Mouse (Mus musculus): ENCODE results near the gene Flg2. TPM values are rescaled to one million over a fixed set of nuclear protein-coding genes. Genes with fewer than 3 reads are reported as not detected.

Flg2 gene
- not detected in 2 replicates for polyA plus RNA-seq (2015; fragmentation: Nextera tagmentation; extraction: Ambion mirVana)

DNA sequence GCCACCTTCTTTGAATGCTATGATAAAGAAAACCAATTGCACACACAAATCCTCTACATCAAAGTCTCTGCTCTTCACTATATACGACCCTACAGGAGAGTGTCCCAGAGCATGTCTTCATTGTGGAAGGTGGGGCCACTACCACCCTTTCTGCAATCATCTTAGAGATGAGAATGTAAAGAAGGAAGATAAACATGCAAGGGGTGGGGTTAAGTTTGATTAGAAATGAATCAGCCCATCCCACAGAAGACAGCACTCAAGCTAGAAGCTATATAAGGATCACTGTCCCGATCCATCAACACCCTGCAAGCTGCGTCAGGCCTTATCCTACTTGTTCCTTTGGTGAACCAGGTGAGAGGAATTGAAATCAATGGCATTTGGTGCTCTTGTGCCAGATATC is at the start of gene Flg2:
Gene Flg2, plus strand, starts transcription at position 301 of the 400 bp plus-strand sequence.
- ATAC-seq = no peak
- Histone ChIP-seq H3K4me1 (replicated peaks) (no peaks in the 10 kb centered on the region), H3K9me3 (peaks cover 6% of the 10 kb centered on the region), H3K4me3 (replicated peaks) (no peak within 1 kb of the TSS), H3K27me3 (no peaks in the 10 kb centered on the region), H3K9ac (replicated peaks) (no peak within 1 kb of the TSS), H3K4me2 (replicated peaks) (no peak within 1 kb of the TSS), H3K36me3 (no peaks in the 10 kb centered on the region), H3K27ac (no peak within 1 kb of the TSS)
- 79% methylated on average over 3 of the region's 3 CpGs for WGBS

DNA sequence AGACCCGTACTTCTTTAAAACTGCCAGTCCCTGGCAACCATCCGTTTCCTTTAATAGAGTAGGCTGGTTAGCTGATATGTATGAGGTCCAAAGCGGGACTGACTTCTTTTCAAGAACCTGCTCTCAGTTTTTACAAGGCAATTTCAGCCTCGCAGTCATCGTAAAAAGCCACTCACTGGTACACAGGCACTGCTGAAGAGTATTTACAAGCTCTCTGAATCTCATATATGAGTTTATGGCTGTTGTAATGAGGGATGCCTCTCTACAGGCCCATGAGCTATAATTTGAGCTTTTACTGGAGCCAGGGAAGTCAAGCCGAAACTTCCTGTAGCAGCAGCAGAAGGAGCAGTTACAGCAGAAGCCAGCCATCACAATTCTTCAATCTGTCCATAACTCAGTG is 34.6 kb upstream of the Flg2 start:
- H3K4me2 ChIP-seq (replicated peaks) = no peak overlapping the region
- no peak overlapping the region for H3K9ac ChIP-seq (replicated peaks)
- ATAC-seq = no peak
- 88% methylated on average over 6 of the region's 6 CpGs for WGBS
- no peak overlapping the region for H3K4me3 ChIP-seq (replicated peaks)
- H3K4me1 ChIP-seq (replicated peaks) = no peaks in the 10 kb centered on the region
- H3K27me3 ChIP-seq = no peaks in the 10 kb centered on the region
- no peaks in the 10 kb centered on the region for H3K36me3 ChIP-seq
- H3K9me3 ChIP-seq = no peaks in the 10 kb centered on the region
- no peak overlapping the region for H3K27ac ChIP-seq

DNA sequence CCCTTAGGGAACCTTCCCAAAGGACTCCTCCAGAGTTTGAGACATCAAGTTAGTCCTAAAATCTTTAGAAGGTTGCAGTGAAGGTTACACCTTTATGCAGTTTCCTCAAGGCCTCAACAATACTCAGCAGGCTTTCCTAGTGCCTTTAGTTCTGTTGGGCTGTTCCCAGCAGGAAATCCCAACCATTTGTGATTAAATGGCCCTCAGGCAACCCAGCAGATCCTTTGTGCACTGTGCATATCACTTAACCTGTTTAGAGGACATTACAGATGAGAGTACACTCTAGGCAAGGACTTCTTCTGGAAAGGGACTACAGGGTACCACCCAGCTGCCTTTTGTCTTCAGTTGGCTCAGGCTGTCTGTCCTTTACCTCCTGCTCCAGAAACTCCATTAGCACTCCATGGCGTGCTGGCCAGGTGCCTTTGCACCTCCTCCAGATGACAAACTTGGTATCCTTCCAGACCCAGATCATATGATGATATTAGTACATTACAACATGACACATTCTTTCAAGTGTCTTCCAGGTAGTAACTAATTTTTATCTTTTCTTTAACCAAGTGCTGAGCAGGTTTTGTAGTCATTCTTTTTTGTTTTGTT is 34.0 kb upstream of the Flg2 start:
- no peaks in the 10 kb centered on the region for H3K4me1 ChIP-seq (replicated peaks)
- no peak overlapping the region for H3K4me2 ChIP-seq (replicated peaks)
- ATAC-seq = no peak
- 58% methylated on average over 1 of the region's 1 CpGs for WGBS
- H3K9me3 ChIP-seq = no peaks in the 10 kb centered on the region
- no peak overlapping the region for H3K4me3 ChIP-seq (replicated peaks)
- H3K27ac ChIP-seq = no peak overlapping the region
- H3K9ac ChIP-seq (replicated peaks) = no peak overlapping the region
- no peaks in the 10 kb centered on the region for H3K27me3 ChIP-seq
- no peaks in the 10 kb centered on the region for H3K36me3 ChIP-seq

DNA sequence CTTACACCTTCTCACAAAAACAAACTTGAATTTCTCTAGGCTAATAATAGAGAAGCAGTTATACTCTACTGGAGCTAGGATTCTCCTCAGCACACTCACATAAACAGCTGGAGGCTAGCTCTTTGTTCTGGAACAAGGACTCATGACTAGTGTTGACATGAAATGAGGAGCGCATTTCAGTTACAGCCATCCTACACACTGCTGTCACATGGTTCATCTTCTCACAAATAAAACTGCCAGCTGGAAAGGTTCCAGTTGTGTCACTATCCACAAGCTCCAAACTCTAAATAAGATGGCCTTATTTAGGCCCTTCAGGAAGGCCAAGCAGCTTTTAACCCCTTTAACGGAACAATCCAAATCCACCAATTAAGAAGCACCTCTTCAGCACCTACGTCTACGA is 16.2 kb upstream of the Flg2 start:
- no peaks in the 10 kb centered on the region for H3K4me1 ChIP-seq (replicated peaks)
- H3K27ac ChIP-seq = no peak overlapping the region
- no peak overlapping the region for H3K4me2 ChIP-seq (replicated peaks)
- WGBS = 92% methylated on average over 4 of the region's 4 CpGs
- H3K9ac ChIP-seq (replicated peaks) = no peak overlapping the region
- H3K4me3 ChIP-seq (replicated peaks) = no peak overlapping the region
- H3K36me3 ChIP-seq = no peaks in the 10 kb centered on the region
- no peaks in the 10 kb centered on the region for H3K27me3 ChIP-seq
- no peaks in the 10 kb centered on the region for H3K9me3 ChIP-seq
- ATAC-seq = no peak

DNA sequence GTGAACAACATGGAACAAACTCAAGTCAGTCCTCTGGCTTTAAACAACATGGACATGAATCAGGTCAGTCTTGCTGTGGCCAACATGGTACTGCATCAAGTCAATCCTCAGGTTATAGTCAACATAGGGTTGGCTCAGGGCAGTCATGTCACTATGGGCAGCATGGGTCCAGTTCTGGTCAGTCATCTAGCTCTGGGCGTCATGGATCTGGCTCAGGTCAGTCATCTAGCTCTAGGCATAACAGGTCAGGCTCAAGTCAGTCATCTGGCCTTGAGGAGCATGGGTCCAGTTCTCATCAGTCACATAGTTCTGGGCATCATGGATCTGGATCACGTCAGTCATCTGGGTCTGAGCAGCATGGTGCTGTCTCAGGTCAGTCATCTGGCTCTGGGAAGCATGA is 4.9 kb downstream of the Flg2 start:
- H3K4me1 ChIP-seq (replicated peaks) = no peaks in the 10 kb centered on the region
- H3K4me3 ChIP-seq (replicated peaks) = no peak overlapping the region
- 89% methylated on average over 2 of the region's 2 CpGs for WGBS
- H3K27me3 ChIP-seq = no peaks in the 10 kb centered on the region
- no peak overlapping the region for H3K9ac ChIP-seq (replicated peaks)
- no peak for ATAC-seq
- H3K4me2 ChIP-seq (replicated peaks) = no peak overlapping the region
- H3K9me3 ChIP-seq = peaks cover 23% of the 10 kb centered on the region
- no peaks in the 10 kb centered on the region for H3K36me3 ChIP-seq
- no peak overlapping the region for H3K27ac ChIP-seq

DNA sequence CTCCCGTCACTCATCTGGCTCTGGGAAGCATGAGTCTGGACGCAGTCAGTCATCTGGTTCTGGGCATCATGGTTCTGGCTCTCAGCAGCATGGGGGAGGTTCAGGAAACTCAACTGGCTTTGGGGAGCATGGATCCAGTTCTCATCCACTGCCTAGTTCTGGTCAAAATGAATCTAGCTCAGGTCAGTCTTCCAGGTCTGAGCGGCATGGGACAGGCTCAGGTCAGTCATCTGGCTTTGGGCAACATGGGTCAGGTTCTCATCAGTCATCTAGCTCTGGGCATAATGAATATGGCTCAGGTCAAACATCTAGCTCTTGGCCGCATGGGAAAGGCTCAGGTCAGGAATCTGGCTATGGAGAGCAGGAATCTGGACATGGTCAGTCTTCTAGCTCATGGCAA is 5.4 kb downstream of the Flg2 start:
- no peak overlapping the region for H3K9ac ChIP-seq (replicated peaks)
- no peaks in the 10 kb centered on the region for H3K27me3 ChIP-seq
- ATAC-seq = no peak
- H3K36me3 ChIP-seq = no peaks in the 10 kb centered on the region
- 93% methylated on average over 4 of the region's 4 CpGs for WGBS
- no peaks in the 10 kb centered on the region for H3K4me1 ChIP-seq (replicated peaks)
- no peak overlapping the region for H3K4me3 ChIP-seq (replicated peaks)
- H3K4me2 ChIP-seq (replicated peaks) = no peak overlapping the region
- H3K27ac ChIP-seq = no peak overlapping the region
- H3K9me3 ChIP-seq = peaks cover 23% of the 10 kb centered on the region

Other genes with a start within 250 kb of the Flg2 start
- not detected in 2 replicates for gene Lce3d, start 239.9 kb upstream of the Flg2 start, polyA plus RNA-seq (2015; fragmentation: Nextera tagmentation; extraction: Ambion mirVana)
- gene Lce3e, start 230.2 kb upstream of the Flg2 start, polyA plus RNA-seq (2015; fragmentation: Nextera tagmentation; extraction: Ambion mirVana) = not detected in 2 replicates
- not detected in 2 replicates for gene Lce3f, start 205.1 kb upstream of the Flg2 start, polyA plus RNA-seq (2015; fragmentation: Nextera tagmentation; extraction: Ambion mirVana)
- 0.30 and 0.31 TPM in 2 replicates for gene Crct1, start 181.6 kb upstream of the Flg2 start, polyA plus RNA-seq (2015; fragmentation: Nextera tagmentation; extraction: Ambion mirVana)
- gene Lce1m, start 178.2 kb upstream of the Flg2 start, polyA plus RNA-seq (2015; fragmentation: Nextera tagmentation; extraction: Ambion mirVana) = not detected in 2 replicates
- gene Gm4858, start 128.5 kb upstream of the Flg2 start, polyA plus RNA-seq (2015; fragmentation: Nextera tagmentation; extraction: Ambion mirVana) = not detected in 2 replicates
- not detected in 2 replicates for gene Crnn, start 52.5 kb upstream of the Flg2 start, polyA plus RNA-seq (2015; fragmentation: Nextera tagmentation; extraction: Ambion mirVana)
- not detected in 2 replicates for gene Flg, start 76.2 kb downstream of the Flg2 start, polyA plus RNA-seq (2015; fragmentation: Nextera tagmentation; extraction: Ambion mirVana)
- gene Hrnr, start 122.5 kb downstream of the Flg2 start, polyA plus RNA-seq (2015; fragmentation: Nextera tagmentation; extraction: Ambion mirVana) = not detected in 2 replicates
- not detected in 2 replicates for gene Rptn, start 196.4 kb downstream of the Flg2 start, polyA plus RNA-seq (2015; fragmentation: Nextera tagmentation; extraction: Ambion mirVana)
- 0.74 and 0.75 TPM in 2 replicates for gene Tchh, start 245.1 kb downstream of the Flg2 start, polyA plus RNA-seq (2015; fragmentation: Nextera tagmentation; extraction: Ambion mirVana)

Data from midbrain, embryonic 13.5 days (tissue).